In the genomic region with DNA sequence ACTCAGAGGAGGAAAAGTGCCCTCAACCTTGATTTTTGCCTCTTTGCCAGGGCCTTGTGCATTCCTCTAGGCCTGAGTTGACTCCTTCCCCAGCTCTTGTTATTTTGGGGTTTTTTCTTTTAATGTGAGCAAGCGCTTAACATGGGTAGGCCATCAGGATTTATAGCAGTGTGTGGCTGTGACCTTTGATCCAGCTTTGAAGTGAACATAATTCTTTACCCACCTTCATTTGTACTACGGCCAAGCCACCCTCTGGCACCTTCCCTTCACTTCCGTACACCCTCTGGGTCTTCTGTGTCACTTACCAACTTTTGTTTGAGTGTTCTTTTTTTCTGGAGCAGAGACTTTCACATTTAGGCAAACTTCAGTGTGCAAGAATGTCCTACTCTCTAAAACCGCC, we compare ENCODE assay signal across 20 mouse cellular contexts. TPM values are rescaled to one million over a fixed set of nuclear protein-coding genes. Genes with fewer than 3 reads are reported as not detected.
DNase-seq lines count a peak whose midpoint lies in the region; ATAC-seq and TF ChIP-seq lines count a peak whose summit lies in the region.
"Had no signal": no experiment of that assay in that cellular context is flagged by ENCODE, and none has a peak within 500 bp of the region (broad histone marks: within the 10 kb centered on the region; RNA-seq: fewer than 3 reads in every experiment).

No protein-coding gene starts in this region.

- H3K4me2 ChIP-seq in stomach, embryonic 16.5 days (ENCODE audit: low read depth, low read length), result no peak overlapping the region
- H3K4me2 ChIP-seq: embryonic facial prominence, embryonic 12.5 days; forebrain, embryonic 15.5 days; limb, embryonic 12.5 days; midbrain, embryonic 15.5 days had no signal

- no peak for TF ChIP-seq POLR2A in embryonic fibroblast, embryonic 13.5 days (IDR thresholded peaks at IDR 0.05; ENCODE audit: low read depth, low read length)

- ATAC-seq in stomach, embryonic 16.5 days (ENCODE audit: insufficient read depth, low FRiP score), result no peak
- ATAC-seq: CD4-positive, CD25-positive, alpha-beta regulatory T cell, adult 4 months; forebrain, embryonic 15.5 days; hindbrain, postnatal 0 days; midbrain, embryonic 15.5 days had no signal

- H3K9ac ChIP-seq in stomach, embryonic 16.5 days (ENCODE audit: low read length), result no peak overlapping the region
- H3K9ac ChIP-seq: embryonic facial prominence, embryonic 12.5 days; forebrain, embryonic 15.5 days; limb, embryonic 12.5 days; midbrain, embryonic 15.5 days had no signal

- TF ChIP-seq CTCF in embryonic fibroblast, embryonic 13.5 days (IDR thresholded peaks at IDR 0.05; ENCODE audit: borderline replicate concordance, insufficient read depth, low read length), result no peak

- intact Hi-C loops in gastrocnemius, postnatal 36 days (cut with DNase I), result no loop called here

- no peaks in the 10 kb centered on the region for H3K9me3 ChIP-seq in stomach, embryonic 16.5 days (replicated peaks; ENCODE audit: control insufficient read depth, low read length)
- H3K9me3 ChIP-seq: embryonic facial prominence, embryonic 12.5 days; forebrain, embryonic 15.5 days; hindbrain, embryonic 10.5 days; limb, embryonic 12.5 days; midbrain, embryonic 15.5 days had no signal

- H3K4me3 ChIP-seq in embryonic fibroblast, embryonic 13.5 days (ENCODE audit: insufficient read depth, low read length), result no peak overlapping the region
- no peak overlapping the region for H3K4me3 ChIP-seq in stomach, embryonic 16.5 days (replicated peaks; ENCODE audit: low read length)
- H3K4me3 ChIP-seq: embryonic facial prominence, embryonic 12.5 days; forebrain, embryonic 15.5 days; hindbrain, embryonic 10.5 days; limb, embryonic 12.5 days; midbrain, embryonic 15.5 days; myocyte had no signal

- H3K27ac ChIP-seq in embryonic fibroblast, embryonic 13.5 days (ENCODE audit: insufficient read depth, low read length), result peak overlapping the region; percentile 8; the same call in 1 of the 2 replicates
- H3K27ac ChIP-seq in stomach, embryonic 16.5 days (ENCODE audit: low read length), result peak overlapping the region; percentile 56
- H3K27ac ChIP-seq: embryonic facial prominence, embryonic 12.5 days; forebrain, embryonic 15.5 days; hindbrain, embryonic 10.5 days; hindbrain, postnatal 0 days; limb, embryonic 12.5 days; midbrain, embryonic 15.5 days had no signal

- WGBS in stomach, embryonic 16.5 days, result 71% methylated on average over 4 of the region's 4 CpGs

- no peaks in the 10 kb centered on the region for H3K36me3 ChIP-seq in stomach, embryonic 16.5 days (ENCODE audit: control insufficient read depth, insufficient read depth, low read length)
- H3K36me3 ChIP-seq: forebrain, embryonic 15.5 days; midbrain, embryonic 15.5 days had no signal

- peaks cover 18% of the 10 kb centered on the region for H3K4me1 ChIP-seq in embryonic fibroblast, embryonic 13.5 days (ENCODE audit: control insufficient read depth, insufficient read depth, low read length)
- peaks cover 17% of the 10 kb centered on the region for H3K4me1 ChIP-seq in stomach, embryonic 16.5 days (ENCODE audit: control insufficient read depth, insufficient read depth, low read length)

- H3K27me3 ChIP-seq in stomach, embryonic 16.5 days (ENCODE audit: control insufficient read depth, insufficient read depth, low read length), result no peaks in the 10 kb centered on the region
- H3K27me3 ChIP-seq: embryonic facial prominence, embryonic 12.5 days; limb, embryonic 12.5 days had no signal

- DNase-seq in adrenal gland, postnatal 14 days, result peak; percentile 34
- no peak for DNase-seq in adrenal gland, postnatal 10 days
- DNase-seq in kidney, postnatal 14 days, result peak; percentile 25
- DNase-seq in kidney, postnatal 25 days, result no peak
- no peak for DNase-seq in gastrocnemius, postnatal 36 days
- DNase-seq: cerebellum, adult 9-10 months; gastrocnemius, postnatal 25 days; lung, adult 18-20 months; lung, postnatal 14 days; thymus, postnatal 14 days had no signal

RNA-seq across cellular contexts. Expression of gene Tgif1, which starts 10.1 kb away (rescaled TPM):
- 45.9 and 50.8 TPM in 2 replicates for total RNA-seq in adrenal gland, postnatal 14 days (2021)
- total RNA-seq in adrenal gland, postnatal 10 days (2021), result 10 to 100 TPM; 35.7 to 51.8 TPM
- 95.7 and 100 TPM in 2 replicates for polyA plus RNA-seq in embryonic fibroblast, embryonic 13.5 days (2011; ENCODE audit: insufficient read length, low read depth, missing spikeins)
- polyA plus RNA-seq in stomach, embryonic 16.5 days (2015; fragmentation: Nextera tagmentation; extraction: Ambion mirVana), result 56.5 and 60.1 TPM in 2 replicates
- total RNA-seq in gastrocnemius, postnatal 36 days (2021), result 1 to 10 TPM; 5.8 to 6.0 TPM

Comparison
In these comparisons a context has a peak if more than half of its experiments do, and no peak if none do; other contexts are left out.
1. DNase-seq: peak in adrenal gland, postnatal 14 days (single experiment) and kidney, postnatal 14 days (single experiment); none in adrenal gland, postnatal 10 days (single experiment), kidney, postnatal 25 days (0 of 2) and gastrocnemius, postnatal 36 days (0 of 2).